Mouse (Mus musculus): ENCODE results near the gene Ngef.

DNA sequence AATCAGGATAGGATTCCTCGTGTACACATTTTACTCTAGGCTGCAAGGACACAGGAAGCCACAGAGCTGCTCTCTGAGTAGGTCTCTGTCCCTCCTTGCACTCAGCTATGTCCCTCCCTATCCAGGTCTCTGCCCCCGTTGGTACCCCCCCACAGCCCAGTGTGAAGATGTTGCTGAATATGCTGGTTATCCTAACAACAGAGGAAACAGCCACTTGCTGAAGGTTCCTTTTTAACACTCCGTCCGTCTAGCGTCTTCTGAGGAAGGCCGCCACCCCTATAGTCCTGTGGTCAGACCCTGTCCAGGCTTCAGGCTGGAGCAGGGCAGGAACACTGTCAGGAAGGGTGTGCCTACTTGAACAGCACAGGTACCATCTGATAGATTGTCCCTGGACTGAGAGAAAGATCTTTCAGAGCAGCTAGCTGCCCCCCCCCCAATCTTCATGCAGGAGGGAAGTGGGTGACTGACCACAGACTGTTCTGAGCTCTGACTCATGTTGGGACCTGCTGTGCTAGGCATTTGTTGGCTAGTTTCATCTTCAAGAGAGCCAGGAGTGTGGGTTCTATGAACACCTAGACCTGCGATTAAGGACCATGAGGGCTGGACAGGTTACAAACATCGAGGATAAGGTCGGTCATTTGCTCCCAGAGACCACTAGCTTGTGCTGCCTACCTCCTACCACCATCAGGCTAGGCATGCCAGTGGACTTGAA, 47.6 kb upstream of the Ngef start:
- TF ChIP-seq CTCF (IDR thresholded peaks at IDR 0.05; ENCODE audit: low read depth, low read length), result no peak
- no peak for TF ChIP-seq GATA1 (IDR thresholded peaks at IDR 0.05; ENCODE audit: borderline replicate concordance, low read length)
- no peak for TF ChIP-seq POLR2AphosphoS5 (IDR thresholded peaks at IDR 0.05; ENCODE audit: insufficient replicate concordance, low read depth, low read length)
